Mouse (Mus musculus) left cerebral cortex, postnatal 25 days (tissue): Measurements from ENCODE around the gene Gpr61. TPM values are rescaled to one million over a fixed set of nuclear protein-coding genes. Genes with fewer than 3 reads are reported as not detected.

Source experiments
- DNase-seq, 2 experiments: peaks; one replicate each; pipeline ENCODE4 v3.0.0; 2022; ENCODE audit warnings: low spot score in 2 of 2, mixed read lengths in 1 of 2
- intact Hi-C: fragments of 180-260 bp; cut with DNase I; formaldehyde crosslinking; loops from one replicate; pipeline ENCODE4 v1.15.1; 2025
- total RNA-seq, 2 experiments: library from RNA; stranded (reverse); gene quantifications; 2 replicates each; pipeline ENCODE4 v1.2.3; 2021

Gpr61 gene
- total RNA-seq, 2 experiments from 2014 or later = 18.1 to 19.4 TPM

DNA sequence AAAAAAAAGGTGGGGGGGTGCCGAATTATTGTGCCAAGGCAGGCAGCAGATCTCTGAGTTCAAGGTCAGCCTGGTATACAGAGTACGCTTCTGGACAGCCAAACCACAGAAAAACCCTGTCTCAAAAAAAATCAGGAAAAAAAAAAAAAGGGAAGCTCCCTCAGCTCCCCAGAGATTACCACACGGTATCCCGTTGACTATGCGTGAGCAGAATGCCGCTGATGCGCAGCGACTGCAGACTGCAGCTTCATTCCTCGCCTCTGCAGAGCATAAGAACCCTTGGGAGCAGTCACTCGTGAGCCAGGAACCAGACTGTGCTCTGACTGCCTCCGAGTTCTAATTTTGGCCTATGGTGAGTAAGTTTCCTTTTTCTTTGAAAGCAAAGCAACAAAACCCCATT is 20.0 kb downstream of the Gpr61 start:
- intact Hi-C loops = no loop called here
- DNase-seq = peak; percentile 63 to 92

DNA sequence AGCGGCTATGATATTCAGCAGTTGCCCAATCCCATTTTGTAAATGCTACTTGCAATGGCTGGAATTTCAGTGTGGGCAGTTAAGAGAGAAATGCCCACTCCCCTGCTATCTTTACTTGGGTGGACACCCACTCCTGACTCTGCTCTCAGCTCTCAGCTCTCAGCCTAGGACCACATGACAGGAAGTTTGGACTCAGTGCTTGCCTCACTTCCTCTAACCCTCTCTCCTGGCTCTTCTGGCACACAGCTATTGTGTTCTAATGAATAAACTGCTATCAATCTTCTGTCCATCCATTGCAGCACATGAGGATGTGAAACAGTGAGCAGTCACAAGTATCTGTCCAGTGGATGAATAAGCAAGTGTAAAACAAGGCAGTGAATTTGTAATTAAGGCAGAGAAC is 22.2 kb downstream of the Gpr61 start:
- no peak for DNase-seq
- intact Hi-C loops = no loop called here

- no peak for DNase-seq
- intact Hi-C loops = no loop called here
Observed at GRCm38 (mm10) chr3:108131821-108132220, 22.9 kb downstream of the Gpr61 start.

- no peak for DNase-seq
- intact Hi-C loops = no loop called here
Observed at GRCm38 (mm10) chr3:108131216-108131615, 23.5 kb downstream of the Gpr61 start.

DNA sequence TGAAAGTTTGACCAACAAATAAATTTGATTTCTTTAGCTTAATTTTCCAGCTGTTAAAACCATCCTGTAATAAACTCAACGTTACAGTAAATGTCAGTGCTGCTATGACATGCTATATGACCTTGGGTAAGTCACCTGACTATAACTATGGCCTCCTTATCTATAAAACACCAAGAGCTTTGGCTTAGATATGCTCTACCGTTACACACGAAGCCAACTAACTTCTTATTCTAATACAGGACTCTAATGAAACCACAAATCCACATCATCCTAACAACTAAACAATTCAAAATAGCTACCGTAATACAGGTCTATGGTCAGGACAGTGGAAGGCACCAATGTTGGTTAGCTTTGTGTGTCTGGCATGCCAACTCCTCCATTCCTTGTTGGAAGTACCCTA is 24.9 kb downstream of the Gpr61 start:
- DNase-seq = no peak
- intact Hi-C loops = no loop called here

GRCm38 (mm10) chr3:108129367-108129766 is 25.3 kb downstream of the Gpr61 start:
- DNase-seq = no peak
- intact Hi-C loops = no loop called here

GRCm38 (mm10) chr3:108128520-108128919 is 26.2 kb downstream of the Gpr61 start:
- no peak for DNase-seq
- intact Hi-C loops = no loop called here

DNA sequence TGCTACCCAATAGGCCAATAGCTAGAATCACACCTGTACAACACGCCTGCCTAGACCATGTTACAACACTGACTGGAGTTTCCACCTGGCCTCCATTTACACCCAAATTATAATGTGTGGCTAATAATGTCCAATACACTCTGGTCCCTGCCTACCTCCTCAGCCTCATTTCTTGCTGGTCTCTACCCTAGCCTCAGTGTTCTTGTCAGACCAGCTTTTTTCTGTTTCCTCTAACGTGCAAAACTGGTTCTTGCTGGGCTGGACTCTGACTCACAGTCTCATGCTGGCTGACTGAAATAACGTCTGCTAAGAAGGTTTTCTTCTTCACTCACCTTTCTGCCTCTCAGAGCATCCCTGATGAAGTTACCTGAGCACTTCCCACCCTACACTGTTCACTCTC is 28.4 kb downstream of the Gpr61 start:
- intact Hi-C loops = no loop called here
- no peak for DNase-seq

DNA sequence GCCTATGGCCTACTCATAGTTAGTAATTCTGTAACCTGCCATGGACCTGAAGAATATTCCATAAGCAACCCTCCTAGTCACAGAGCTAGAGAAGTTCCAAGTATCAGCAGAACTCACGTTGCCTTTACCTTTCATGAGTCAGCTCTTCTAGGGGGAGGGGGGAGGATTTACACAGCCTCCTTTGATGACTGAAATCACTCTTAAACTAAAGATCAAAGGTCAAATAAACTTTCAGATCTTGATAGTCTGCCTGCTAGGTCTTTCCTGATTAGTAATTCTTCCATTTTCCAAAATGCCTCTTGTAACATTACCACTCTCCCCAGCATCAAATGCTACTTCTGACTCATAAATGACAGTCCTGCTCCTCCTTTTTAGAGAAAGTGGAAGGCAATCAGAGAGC is 30.6 kb downstream of the Gpr61 start:
- DNase-seq = no peak
- intact Hi-C loops = no loop called here

DNA sequence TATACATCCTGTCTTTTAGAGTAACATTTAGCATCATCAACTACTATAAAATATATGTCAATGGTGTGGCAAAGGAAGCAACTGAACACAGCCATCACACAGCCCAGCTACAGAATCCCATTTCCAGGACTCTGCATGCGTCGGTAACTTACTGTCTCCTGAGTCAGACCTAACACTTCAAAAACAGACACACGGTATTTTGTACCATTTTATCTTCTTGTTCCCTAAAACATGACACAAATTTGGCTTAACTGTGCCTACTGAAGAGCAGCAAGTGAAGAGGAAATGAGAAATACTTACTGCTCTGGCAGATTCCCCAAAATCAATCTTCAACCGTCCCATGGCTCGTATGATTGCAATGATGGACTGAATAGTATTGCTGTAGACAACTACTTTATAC is 31.4 kb downstream of the Gpr61 start:
- intact Hi-C loops = no loop called here
- DNase-seq = peak in 1 of 2 experiments; percentile 40

GRCm38 (mm10) chr3:108121101-108121500 is 33.6 kb downstream of the Gpr61 start:
- intact Hi-C loops = no loop called here
- DNase-seq = no peak

- intact Hi-C loops = no loop called here
- no peak for DNase-seq
Observed at GRCm38 (mm10) chr3:108117465-108117864, 37.2 kb downstream of the Gpr61 start.

DNA sequence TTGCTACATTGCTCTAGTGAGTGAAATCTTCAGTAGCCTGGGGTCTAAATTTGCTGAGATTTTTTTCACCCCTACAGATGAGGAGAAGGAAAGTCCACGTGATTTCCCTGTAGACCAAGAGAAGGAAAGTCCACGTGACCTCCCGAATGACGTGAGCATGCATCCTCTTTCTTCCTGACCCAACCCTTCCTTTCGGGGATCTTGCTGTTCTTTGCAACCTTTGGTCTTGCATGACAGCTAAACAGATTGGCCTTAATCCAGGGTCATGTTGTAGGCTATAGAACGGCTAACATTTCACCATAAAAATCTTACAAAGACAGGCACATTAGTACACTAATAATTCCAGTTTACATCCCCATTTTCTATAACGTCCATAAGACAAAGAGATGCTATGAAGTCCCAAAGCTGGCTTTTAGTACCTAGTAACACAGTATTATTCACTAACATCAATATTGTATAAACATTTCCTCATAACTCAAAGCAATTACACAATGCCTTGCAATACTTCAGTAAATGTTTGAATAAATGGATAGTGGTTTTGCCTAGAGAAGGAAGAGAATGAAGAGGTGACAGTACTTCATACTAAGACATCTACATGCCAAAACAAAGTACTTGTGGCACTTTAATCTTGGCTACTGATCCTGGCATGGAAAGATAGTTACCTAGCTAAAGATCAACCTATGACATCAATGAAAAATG is 40.9 kb downstream of the Gpr61 start:
- DNase-seq = no peak

DNA sequence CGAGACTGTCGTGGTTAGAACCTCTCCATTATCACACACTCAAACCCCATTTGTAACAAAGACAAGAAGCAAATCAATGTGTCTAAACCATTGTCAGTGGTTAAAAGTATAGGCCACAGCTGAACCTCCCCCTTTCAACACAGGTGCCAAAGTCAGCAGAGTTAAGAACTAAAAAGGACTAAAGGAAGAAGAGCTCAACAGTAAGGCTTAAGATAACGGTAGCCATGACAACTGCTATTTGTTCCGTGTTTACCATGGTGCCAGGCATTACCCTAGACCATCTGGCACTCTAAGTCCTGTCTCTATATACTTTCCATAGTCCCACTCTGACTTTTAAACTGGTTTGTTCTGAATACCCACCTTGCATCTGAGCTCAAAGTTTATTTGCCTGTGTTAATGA is 42.0 kb downstream of the Gpr61 start:
- intact Hi-C loops = no loop called here

More for the DNA sequence above, 40.9 kb downstream of the Gpr61 start:
- intact Hi-C loops = no loop called here

GRCm38 (mm10) chr3:108112246-108112645 is 42.4 kb downstream of the Gpr61 start:
- intact Hi-C loops = no loop called here

More for the DNA sequence above, 42.0 kb downstream of the Gpr61 start:
- DNase-seq = peak in 1 of 2 experiments; percentile 23

DNA sequence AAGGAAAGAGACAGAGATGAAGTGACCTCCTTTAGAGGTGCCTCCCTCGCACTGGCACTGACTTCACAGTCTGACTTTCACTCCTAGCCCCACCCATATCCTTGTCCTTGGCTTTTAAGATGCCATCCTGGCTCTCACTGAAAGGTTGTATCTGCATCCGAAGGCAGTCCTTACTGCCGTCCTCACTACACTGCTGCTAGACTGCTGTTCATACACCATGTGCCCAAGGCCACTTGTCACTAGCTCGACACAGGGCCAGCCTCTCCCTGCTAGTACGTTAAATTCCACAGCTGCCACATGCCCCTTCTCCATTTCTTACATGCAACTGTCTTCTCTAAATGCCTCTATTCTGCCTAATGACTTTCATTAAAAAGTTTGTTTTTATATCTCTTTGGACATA is 43.4 kb downstream of the Gpr61 start:
- no peak for DNase-seq
- intact Hi-C loops = no loop called here

More at GRCm38 (mm10) chr3:108112246-108112645, 42.4 kb downstream of the Gpr61 start:
- DNase-seq = no peak

DNA sequence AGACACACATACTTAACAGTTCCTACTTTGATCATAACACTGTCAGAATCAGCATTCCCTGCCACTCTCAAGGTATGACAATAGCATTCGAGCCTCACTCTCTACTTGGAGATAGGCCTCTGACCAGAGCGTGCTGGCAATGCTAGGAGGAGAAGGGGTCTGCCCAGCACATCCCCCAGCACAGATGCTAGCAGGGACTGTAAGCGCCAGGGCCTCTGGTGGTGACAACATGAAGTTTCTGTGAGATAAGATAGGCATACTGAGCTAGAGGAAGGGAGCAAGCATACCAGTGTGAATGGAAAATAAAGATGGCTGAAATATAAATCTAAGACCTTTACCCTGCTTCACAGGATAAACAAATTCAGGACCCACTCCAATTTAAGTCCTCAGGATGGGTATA is 49.4 kb downstream of the Gpr61 start:
- no peak for DNase-seq
- intact Hi-C loops = no loop called here

DNA sequence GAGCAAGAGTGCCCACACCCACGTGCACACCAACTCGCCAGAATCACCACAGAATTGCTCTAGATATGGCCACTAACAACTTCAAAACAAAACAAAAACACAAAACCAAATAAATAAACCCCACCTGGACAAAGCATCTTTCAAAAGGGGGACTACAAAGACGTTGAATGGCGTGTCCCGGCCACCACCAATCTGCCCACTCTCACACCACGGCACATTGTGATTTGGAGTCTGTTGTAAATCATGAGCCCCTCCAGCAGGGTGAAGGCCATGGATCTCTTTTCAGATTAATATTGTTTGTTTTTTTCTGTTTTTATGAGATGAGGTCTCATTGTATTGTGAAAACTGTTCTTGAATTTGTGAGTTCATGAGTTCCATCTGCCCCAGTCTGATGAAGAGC is 52.6 kb downstream of the Gpr61 start:
- no peak for DNase-seq
- intact Hi-C loops = no loop called here

DNA sequence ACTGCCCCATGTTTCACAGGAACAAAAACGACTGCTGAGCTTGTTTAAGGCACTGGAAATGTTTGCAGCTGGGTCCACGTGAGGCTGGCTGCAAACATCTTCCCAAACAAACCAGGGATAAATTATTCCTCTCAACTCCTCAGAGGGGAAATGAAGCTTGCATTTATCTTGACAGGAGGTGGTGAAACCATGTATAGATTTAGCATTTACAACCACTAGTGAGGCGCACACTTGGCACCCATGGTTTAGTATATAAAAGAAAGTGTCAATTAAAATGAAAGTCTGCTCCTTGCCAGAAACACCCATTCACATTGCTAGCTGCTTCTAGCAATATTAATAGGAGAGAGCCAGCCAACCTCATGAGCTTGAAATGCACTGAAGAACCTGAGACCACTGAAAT is 53.1 kb downstream of the Gpr61 start:
- peak in 1 of 2 experiments; percentile 55 for DNase-seq
- intact Hi-C loops = no loop called here
